Mouse (Mus musculus): Measurements from ENCODE around the gene Rps24. TPM values are rescaled to one million over a fixed set of nuclear protein-coding genes. Genes with fewer than 3 reads are reported as not detected.

The Rps24 gene
- polyA plus RNA-seq, 1 experiment from 2014 or later = 859 TPM

GRCm38 (mm10) chr14:24521597-24521996, 34.7 kb downstream of the Rps24 start:
- Histone ChIP-seq H3K4me3 (no peak overlapping the region), H3K27ac (no peak overlapping the region), H3K36me3 (ENCODE audit: poor library complexity, severe bottlenecking) (no peaks in the 10 kb centered on the region), H3K27me3 (no peaks in the 10 kb centered on the region), H3K4me2 (no peak overlapping the region), H3K9me3 (replicated peaks) (no peaks in the 10 kb centered on the region), H3K9ac (no peak overlapping the region), H3K4me1 (peaks cover 18% of the 10 kb centered on the region)
- no peak for ATAC-seq
- 86% methylated on average over 8 of the region's 8 CpGs for WGBS

GRCm38 (mm10) chr14:24525137-24525536, 38.2 kb downstream of the Rps24 start:
- 57% methylated on average over 3 of the region's 3 CpGs for WGBS
- ATAC-seq = no peak

GRCm38 (mm10) chr14:24525677-24526415, 38.9 kb downstream of the Rps24 start:
- H3K4me1 ChIP-seq = peaks cover 46% of the 10 kb centered on the region
- no peak overlapping the region for H3K9ac ChIP-seq
- H3K4me3 ChIP-seq = no peak overlapping the region
- H3K9me3 ChIP-seq (replicated peaks) = no peaks in the 10 kb centered on the region
- peak; percentile 83 for ATAC-seq
- H3K27me3 ChIP-seq = no peaks in the 10 kb centered on the region
- H3K27ac ChIP-seq = peak overlapping the region; percentile 94
- peak overlapping the region; percentile 33 for H3K4me2 ChIP-seq
- WGBS = 9% methylated on average over 10 of the region's 10 CpGs
- no peaks in the 10 kb centered on the region for H3K36me3 ChIP-seq (ENCODE audit: poor library complexity, severe bottlenecking)

More at GRCm38 (mm10) chr14:24525137-24525536, 38.2 kb downstream of the Rps24 start:
- Histone ChIP-seq H3K4me2 (peak overlapping the region; percentile 33; the same call in 1 of the 2 replicates), H3K4me1 (peaks cover 39% of the 10 kb centered on the region), H3K36me3 (ENCODE audit: poor library complexity, severe bottlenecking) (no peaks in the 10 kb centered on the region), H3K27me3 (no peaks in the 10 kb centered on the region), H3K9ac (no peak overlapping the region), H3K9me3 (replicated peaks) (no peaks in the 10 kb centered on the region), H3K27ac (peak overlapping the region; percentile 94), H3K4me3 (no peak overlapping the region)

- Histone ChIP-seq H3K27me3 (no peaks in the 10 kb centered on the region), H3K9me3 (replicated peaks) (no peaks in the 10 kb centered on the region), H3K36me3 (ENCODE audit: poor library complexity, severe bottlenecking) (no peaks in the 10 kb centered on the region), H3K27ac (peak overlapping the region; percentile 94), H3K4me3 (no peak overlapping the region), H3K9ac (no peak overlapping the region), H3K4me2 (peak overlapping the region; percentile 19; the same call in 1 of the 2 replicates), H3K4me1 (peaks cover 49% of the 10 kb centered on the region)
- WGBS = 18% methylated on average over 10 of the region's 10 CpGs
- ATAC-seq = peak; percentile 73
Measured at GRCm38 (mm10) chr14:24526440-24526839, 39.5 kb downstream of the Rps24 start.

GRCm38 (mm10) chr14:24530228-24530627, 43.3 kb downstream of the Rps24 start:
- Histone ChIP-seq H3K9ac (no peak overlapping the region), H3K4me3 (no peak overlapping the region), H3K27me3 (no peaks in the 10 kb centered on the region), H3K27ac (peak overlapping the region; percentile 69), H3K4me2 (no peak overlapping the region), H3K36me3 (ENCODE audit: poor library complexity, severe bottlenecking) (no peaks in the 10 kb centered on the region), H3K4me1 (peaks cover 76% of the 10 kb centered on the region), H3K9me3 (replicated peaks) (no peaks in the 10 kb centered on the region)
- peak; percentile 61 for ATAC-seq
- under 1% methylated on average over 6 of the region's 6 CpGs for WGBS

GRCm38 (mm10) chr14:24534865-24535545, 48.1 kb downstream of the Rps24 start:
- Histone ChIP-seq H3K4me2 (no peak overlapping the region), H3K36me3 (ENCODE audit: poor library complexity, severe bottlenecking) (no peaks in the 10 kb centered on the region), H3K4me3 (no peak overlapping the region), H3K9ac (0 out of 2 replicates have a peak overlapping the region, but pooled peaks have one; percentile 8), H3K27me3 (no peaks in the 10 kb centered on the region), H3K27ac (peak overlapping the region; percentile 62), H3K9me3 (replicated peaks) (no peaks in the 10 kb centered on the region), H3K4me1 (peaks cover 51% of the 10 kb centered on the region)
- peak; percentile 68 for ATAC-seq
- 42% methylated on average over 9 of the region's 9 CpGs for WGBS

GRCm38 (mm10) chr14:24542901-24543300, 56.0 kb downstream of the Rps24 start:
- H3K27me3 ChIP-seq = no peaks in the 10 kb centered on the region
- peaks cover 9% of the 10 kb centered on the region for H3K9me3 ChIP-seq (replicated peaks)
- peaks cover 9% of the 10 kb centered on the region for H3K4me1 ChIP-seq
- H3K9ac ChIP-seq = no peak overlapping the region
- H3K4me2 ChIP-seq = no peak overlapping the region
- H3K36me3 ChIP-seq (ENCODE audit: poor library complexity, severe bottlenecking) = no peaks in the 10 kb centered on the region
- 66% methylated on average over 4 of the region's 4 CpGs for WGBS
- H3K27ac ChIP-seq = peak overlapping the region; percentile 59
- H3K4me3 ChIP-seq = no peak overlapping the region
- ATAC-seq = peak; percentile 48; the same call in 1 of the 2 replicates

GRCm38 (mm10) chr14:24544057-24544456, 57.1 kb downstream of the Rps24 start:
- no peak overlapping the region for H3K4me3 ChIP-seq
- WGBS = 15% methylated on average over 2 of the region's 2 CpGs
- peaks cover 9% of the 10 kb centered on the region for H3K4me1 ChIP-seq
- no peak overlapping the region; the same call in 1 of the 2 replicates for H3K27ac ChIP-seq
- H3K9ac ChIP-seq = no peak overlapping the region
- H3K9me3 ChIP-seq (replicated peaks) = peaks cover 9% of the 10 kb centered on the region
- H3K36me3 ChIP-seq (ENCODE audit: poor library complexity, severe bottlenecking) = no peaks in the 10 kb centered on the region
- no peaks in the 10 kb centered on the region for H3K27me3 ChIP-seq
- no peak overlapping the region for H3K4me2 ChIP-seq
- ATAC-seq = no peak

Other genes with a start within 250 kb of the Rps24 start
- gene Dlg5, start 241.2 kb upstream of the Rps24 start, polyA plus RNA-seq (2015; fragmentation: Nextera tagmentation; extraction: Ambion mirVana) = 15.5 and 18.4 TPM in 2 replicates
- gene E330034G19Rik, start 193.9 kb upstream of the Rps24 start, polyA plus RNA-seq (2015; fragmentation: Nextera tagmentation; extraction: Ambion mirVana) = not detected in 2 replicates
- 22.1 and 23.2 TPM in 2 replicates for gene Polr3a, start 67 bp upstream of the Rps24 start, polyA plus RNA-seq (2015; fragmentation: Nextera tagmentation; extraction: Ambion mirVana)

Data from forebrain, embryonic 13.5 days (tissue).